Mouse (Mus musculus) erythroblast, embryonic 14.5 days (primary cell): Measurements from ENCODE around the gene Flt3.

Experiments
- GATA1 ChIP-seq: IDR thresholded peaks from 2 replicates; pipeline ENCODE4 v1.6.1; 2012; ENCODE audit warnings: low read length, inconsistent platforms, mixed read lengths
- TAL1 ChIP-seq: IDR thresholded peaks from 3 replicates; pipeline ENCODE4 v1.6.1; 2012; ENCODE audit warnings: low read length, inconsistent platforms, mixed read lengths

DNA sequence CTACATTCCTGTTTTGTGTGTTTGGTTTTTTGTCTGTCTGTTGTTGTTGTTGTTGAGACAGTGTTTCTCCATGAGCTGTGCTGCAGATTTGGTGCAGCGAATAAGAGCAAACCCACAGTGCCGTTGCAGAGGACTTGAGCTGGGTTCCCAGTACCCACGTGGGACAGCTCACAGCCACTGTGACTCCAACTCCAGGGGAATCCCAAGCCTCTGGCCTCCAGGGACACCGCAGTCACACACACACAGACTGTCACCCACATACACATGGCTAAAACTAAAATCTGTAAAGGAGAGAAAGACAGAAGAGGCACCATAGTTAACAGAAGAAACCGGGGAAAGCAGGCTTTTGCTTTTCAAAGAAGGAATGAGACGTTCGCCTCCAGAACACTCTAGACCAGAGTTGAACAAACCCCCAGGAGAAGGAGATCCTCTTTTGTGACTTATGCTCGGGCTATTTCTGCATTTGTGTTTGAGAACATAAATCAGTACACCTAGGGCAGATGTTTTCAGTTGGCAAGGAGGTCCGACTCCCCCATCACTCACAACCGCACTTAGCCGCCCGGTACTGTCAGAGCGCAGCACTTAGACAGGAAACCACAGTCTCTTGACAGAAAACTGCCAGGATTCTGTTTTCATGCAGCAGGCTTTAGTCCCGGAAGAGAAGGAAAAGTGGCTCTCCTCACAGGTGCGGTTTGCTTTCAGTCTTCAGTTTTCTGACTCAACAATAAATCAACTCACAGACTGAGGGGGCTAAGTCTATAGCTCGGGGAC, 34.1 kb downstream of the Flt3 start:
- TF ChIP-seq TAL1 = no peak
- no peak for TF ChIP-seq GATA1
